Mouse (Mus musculus) heart, embryonic 10.5 days (tissue): Measurements from ENCODE around the gene Gm15293. TPM values are rescaled to one million over a fixed set of nuclear protein-coding genes. Genes with fewer than 3 reads are reported as not detected.
"Not testable (repeated sequence)": the region's sequence is repeated elsewhere in the genome, so short reads cannot be mapped to it uniquely, and the experiment has no call there.

Experiments used
- DNase-seq: peaks from one replicate; pipeline ENCODE4 v3.0.0-alpha.2; 2017; ENCODE audit warnings: low spot score
- H3K27ac ChIP-seq: fragments of 300-500 bp; sonication (generic); 2 replicates; pipeline ENCODE4 v1.5.1; 2016; ENCODE audit warnings: mild to moderate bottlenecking
- H3K27me3 ChIP-seq: fragments of 300-500 bp; sonication (generic); 2 replicates; pipeline ENCODE4 v1.6.1; 2016; ENCODE audit warnings: mild to moderate bottlenecking; ENCODE audit not compliant: poor library complexity, insufficient read depth, severe bottlenecking
- H3K36me3 ChIP-seq: fragments of 300-500 bp; sonication (generic); 2 replicates; pipeline ENCODE4 v1.6.1; 2016; ENCODE audit warnings: mild to moderate bottlenecking, moderate library complexity
- H3K4me1 ChIP-seq: fragments of 300-500 bp; sonication (generic); 2 replicates; pipeline ENCODE4 v1.6.1; 2016; ENCODE audit warnings: mild to moderate bottlenecking
- H3K4me3 ChIP-seq: fragments of 300-500 bp; sonication (generic); 2 replicates; pipeline ENCODE4 v1.5.1; 2016; ENCODE audit warnings: mild to moderate bottlenecking, moderate library complexity
- H3K9me3 ChIP-seq: fragments of 300-500 bp; sonication (generic); 2 replicates; pipeline ENCODE4 v1.6.1; 2016; ENCODE audit warnings: mild to moderate bottlenecking, moderate library complexity
- WGBS: fragments of 180-500 bp; shearing (Covaris S2); methylation state at CpG from one replicate; pipeline ENCODE4 v1.1.7; 2016; 5-methylcytosine and 5-hydroxymethylcytosine counted together
- polyA plus RNA-seq: library from polyadenylated mRNA; unstranded; fragments of >200 nt; fragmentation: Nextera tagmentation; extraction: Ambion mirVana; gene quantifications from 2 replicates; pipeline ENCODE4 v1.2.1, GENCODE M21; 2016

Gene Gm15293
- polyA plus RNA-seq, result not detected in 2 replicates

- H3K4me1 ChIP-seq, H3K9me3 ChIP-seq, H3K27me3 ChIP-seq, H3K4me3 ChIP-seq, H3K36me3 ChIP-seq, DNase-seq, H3K27ac ChIP-seq: not testable (repeated sequence)
- no CpG with 5 or more reads among the region's 1 CpGs for WGBS
Measured at GRCm38 (mm10) chr8:21201261-21201660, at the start of gene Gm15293. Gene Gm15293 (plus strand): TSS chr8:21201561.

DNA sequence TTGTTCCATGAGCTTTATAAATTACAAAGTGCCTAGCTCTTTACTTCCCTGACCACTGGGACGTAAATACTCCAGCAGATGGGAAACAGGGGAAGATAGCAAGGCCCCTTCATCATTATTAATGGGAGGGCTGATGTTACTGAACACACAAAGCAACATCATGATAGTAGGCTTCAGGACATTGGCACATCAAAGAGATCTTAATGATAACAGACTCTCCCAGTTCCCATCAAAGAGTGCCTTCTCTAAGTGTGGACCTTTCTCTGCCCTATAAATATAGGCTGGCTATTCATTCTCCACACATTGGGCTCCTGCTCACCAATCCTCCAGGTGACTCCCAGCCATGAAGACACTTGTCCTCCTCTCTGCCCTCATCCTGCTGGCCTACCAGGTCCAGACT, 39.4 kb upstream of the Gm15293 start, which contains the start of gene Defa22:
Defa22 (plus strand) TSS at position 301 of the 400 bp plus-strand sequence.
- H3K4me3 ChIP-seq, DNase-seq, H3K27me3 ChIP-seq, H3K9me3 ChIP-seq, H3K36me3 ChIP-seq, H3K4me1 ChIP-seq, H3K27ac ChIP-seq: not testable (repeated sequence)
- no CpG with 5 or more reads among the region's 1 CpGs for WGBS

- not testable (repeated sequence) for H3K4me3 ChIP-seq, H3K4me1 ChIP-seq, H3K27ac ChIP-seq, H3K9me3 ChIP-seq, H3K36me3 ChIP-seq, DNase-seq, H3K27me3 ChIP-seq
- no CpG with 5 or more reads among the region's 1 CpGs for WGBS
Measured at GRCm38 (mm10) chr8:21191314-21191713, 10.0 kb upstream of the Gm15293 start, which contains the start of gene Defa31. Gene Defa31 (plus strand): TSS chr8:21191614.

Other genes with a start within 250 kb of the Gm15293 start
- gene Defa21, start 176.0 kb upstream of the Gm15293 start, polyA plus RNA-seq, result not detected in 2 replicates
- gene Defa23, start 146.5 kb upstream of the Gm15293 start, polyA plus RNA-seq, result not detected in 2 replicates
- gene Defa35, start 136.5 kb upstream of the Gm15293 start, polyA plus RNA-seq, result not detected in 2 replicates
- not detected in 2 replicates for gene Defa25, start 117.1 kb upstream of the Gm15293 start, polyA plus RNA-seq
- gene Gm14851, start 105.5 kb upstream of the Gm15293 start, polyA plus RNA-seq, result not detected in 2 replicates
- not detected in 2 replicates for gene Defa30, start 66.9 kb upstream of the Gm15293 start, polyA plus RNA-seq
- not detected in 2 replicates for gene Defa22, start 39.3 kb upstream of the Gm15293 start, polyA plus RNA-seq
- gene Defa31, start 9.9 kb upstream of the Gm15293 start, polyA plus RNA-seq, result not detected in 2 replicates
- not detected in 2 replicates for gene Gm15292, start 48.2 kb downstream of the Gm15293 start, polyA plus RNA-seq
- not detected in 2 replicates for gene Defa27, start 114.0 kb downstream of the Gm15293 start, polyA plus RNA-seq
- not detected in 2 replicates for gene Defa29, start 125.5 kb downstream of the Gm15293 start, polyA plus RNA-seq
- not detected in 2 replicates for gene Defa2, start 177.0 kb downstream of the Gm15293 start, polyA plus RNA-seq
- not detected in 2 replicates for gene Defa33, start 190.2 kb downstream of the Gm15293 start, polyA plus RNA-seq
- not detected in 2 replicates for gene Defa36, start 225.8 kb downstream of the Gm15293 start, polyA plus RNA-seq